Mouse (Mus musculus): ENCODE results near the gene Tmem219.
"Not testable (repeated sequence)": the region's sequence is repeated elsewhere in the genome, so short reads cannot be mapped to it uniquely, and the experiment has no call there.

DNA sequence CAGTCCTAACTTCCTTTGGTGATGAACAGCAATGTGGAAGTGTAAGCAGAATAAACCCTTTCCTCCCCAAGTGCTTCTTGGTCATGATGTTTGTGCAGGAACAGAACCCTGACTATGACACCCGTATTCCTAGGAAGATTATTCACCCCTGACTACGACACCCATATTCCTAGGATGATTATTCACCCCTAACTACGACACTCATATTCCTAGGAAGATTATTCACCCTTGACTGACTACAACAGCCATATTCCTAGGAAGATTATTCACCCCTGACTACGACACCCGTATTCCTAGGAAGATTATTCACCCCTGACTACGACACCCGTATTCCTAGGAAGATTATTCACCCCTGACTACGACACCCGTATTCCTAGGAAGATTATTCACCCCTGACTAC, 22.9 kb downstream of the Tmem219 start:
- not testable (repeated sequence) for TF ChIP-seq POLR2A (IDR thresholded peaks at IDR 0.05; ENCODE audit: borderline replicate concordance, low read depth, low read length); CTCF (IDR thresholded peaks at IDR 0.05; ENCODE audit: low read depth, low read length)
